Mouse (Mus musculus) forebrain, embryonic 14.5 days (tissue): Measurements from ENCODE around the gene Alcam. TPM values are rescaled to one million over a fixed set of nuclear protein-coding genes. Genes with fewer than 3 reads are reported as not detected.

ENCODE experiments used
- ATAC-seq: fragments of 200-750 bp; cut with Nextera tagmentation; 2 replicates; pipeline ENCODE4 v1.8.0; 2017; ENCODE audit warnings: mild to moderate bottlenecking, moderate library complexity
- DNase-seq: peaks from one replicate; pipeline ENCODE4 v3.0.0-alpha.2; 2015; ENCODE audit warnings: low spot score
- H3K27ac ChIP-seq: fragments of 300-500 bp; sonication (generic); 2 replicates; pipeline ENCODE4 v1.5.1; 2014; ENCODE audit warnings: low read depth, mild to moderate bottlenecking, control low read depth, low read length, moderate library complexity
- H3K27me3 ChIP-seq: fragments of 300-500 bp; sonication (generic); replicated peaks from 2 replicates; pipeline ENCODE4 v1.6.1; 2014; ENCODE audit warnings: low read length, control low read depth, mixed read lengths; ENCODE audit not compliant: control insufficient read depth, insufficient read depth
- H3K36me3 ChIP-seq: fragments of 300-500 bp; sonication (generic); 2 replicates; pipeline ENCODE4 v1.6.1; 2014; ENCODE audit warnings: low read length, control low read depth; ENCODE audit not compliant: control insufficient read depth, insufficient read depth
- H3K4me1 ChIP-seq: fragments of 300-500 bp; sonication (generic); 2 replicates; pipeline ENCODE4 v1.6.1; 2014; ENCODE audit warnings: antibody characterized with exemption, low read length, control low read depth; ENCODE audit not compliant: control insufficient read depth, insufficient read depth
- H3K4me2 ChIP-seq: fragments of 300-500 bp; sonication (generic); 2 replicates; pipeline ENCODE4 v1.6.1; 2014; ENCODE audit warnings: mild to moderate bottlenecking, control low read depth, low read length
- H3K4me3 ChIP-seq: fragments of 300-500 bp; sonication (generic); 2 replicates; pipeline ENCODE4 v1.5.1; 2014; ENCODE audit warnings: low read depth, low read length, control low read depth
- H3K9ac ChIP-seq: fragments of 300-500 bp; sonication (generic); 2 replicates; pipeline ENCODE4 v1.6.1; 2014; ENCODE audit warnings: mild to moderate bottlenecking, low read length, control low read depth, moderate library complexity
- H3K9me3 ChIP-seq: fragments of 300-500 bp; sonication (generic); replicated peaks from 2 replicates; pipeline ENCODE4 v1.6.1; 2016; ENCODE audit warnings: low read length, control low read depth, mixed read lengths; ENCODE audit not compliant: control insufficient read depth
- WGBS: fragments of 180-500 bp; shearing (Covaris S2); extraction: QIAGEN DNeasy Blood & Tissue Kit; methylation state at CpG from one replicate; pipeline ENCODE4 v1.1.7; 2014; 5-methylcytosine and 5-hydroxymethylcytosine counted together
- polyA plus RNA-seq: library from polyadenylated mRNA; unstranded; fragments of >200 nt; fragmentation: Nextera tagmentation; extraction: Ambion mirVana; gene quantifications from 2 replicates; pipeline ENCODE4 v1.2.1, GENCODE M21; 2014

The Alcam gene
- polyA plus RNA-seq, 1 experiment from 2014 or later = 42.9 TPM

DNA sequence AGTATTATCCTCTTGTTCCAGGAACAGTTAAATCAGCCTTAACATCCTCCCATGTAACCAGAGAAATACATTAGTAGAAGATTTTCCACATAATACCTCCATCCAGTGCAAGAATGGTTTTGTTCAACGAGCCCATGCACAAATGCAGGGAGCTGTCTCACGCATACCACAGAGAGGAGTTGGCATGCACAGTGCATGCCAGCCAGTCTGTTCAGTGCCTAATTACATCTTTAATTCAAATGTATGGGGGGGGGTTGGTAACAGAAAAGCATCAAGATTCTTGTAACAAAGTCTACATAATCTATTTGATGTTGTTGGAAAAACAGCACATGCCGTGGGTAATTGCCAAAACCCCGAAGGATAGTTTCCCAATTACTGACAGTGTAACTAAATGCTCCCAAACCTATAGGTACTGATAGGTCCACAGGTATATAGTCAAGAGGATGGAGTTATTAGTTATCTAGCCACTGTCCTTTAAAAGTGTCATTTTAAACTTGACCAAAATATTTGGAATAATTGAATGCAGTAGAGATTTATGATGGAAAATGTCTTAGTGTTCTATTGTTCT, 89.8 kb downstream of the Alcam start:
- WGBS = 26% methylated on average over 4 of the region's 4 CpGs
- Histone ChIP-seq H3K27ac (no peak overlapping the region), H3K4me3 (no peak overlapping the region)

DNA sequence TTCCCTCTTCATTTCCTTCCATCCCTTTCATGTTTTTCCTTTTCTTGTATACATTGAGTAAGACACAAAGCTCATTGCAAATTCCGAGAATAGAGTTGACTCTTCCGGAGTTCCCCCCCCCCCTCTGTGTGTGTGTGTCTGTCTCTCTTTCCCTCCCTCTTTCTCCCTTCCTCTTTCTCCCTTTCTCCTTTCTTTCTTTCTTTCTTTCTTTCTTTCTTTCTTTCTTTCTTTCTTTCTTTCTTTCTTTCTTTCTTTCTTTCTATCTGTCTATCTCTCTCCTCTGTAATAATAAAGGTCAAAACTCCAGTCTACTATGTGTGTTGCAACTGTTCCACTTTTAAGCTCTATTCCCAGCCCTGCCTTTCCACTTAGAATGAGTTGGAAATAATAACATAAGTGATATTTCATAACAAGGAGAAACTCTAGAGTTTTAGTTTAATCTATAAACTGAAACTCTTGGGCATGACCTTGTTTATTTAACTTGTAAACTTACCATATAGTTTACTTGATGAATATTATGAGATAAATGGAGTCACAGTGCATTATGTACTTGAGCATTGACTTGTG, 110.3 kb downstream of the Alcam start:
- Histone ChIP-seq H3K27ac (no peak overlapping the region), H3K4me1 (no peaks in the 10 kb centered on the region), H3K27me3 (no peaks in the 10 kb centered on the region), H3K4me3 (no peak overlapping the region), H3K4me2 (no peak overlapping the region), H3K36me3 (no peaks in the 10 kb centered on the region), H3K9me3 (no peaks in the 10 kb centered on the region), H3K9ac (no peak overlapping the region)
- 79% methylated on average over 2 of the region's 2 CpGs for WGBS
- ATAC-seq (no peak), DNase-seq (no peak)

More for the DNA sequence above, 89.8 kb downstream of the Alcam start:
- Histone ChIP-seq H3K9ac (no peak overlapping the region), H3K36me3 (no peaks in the 10 kb centered on the region), H3K9me3 (no peaks in the 10 kb centered on the region), H3K4me1 (peaks cover 5% of the 10 kb centered on the region; the same call in 1 of the 2 replicates), H3K27me3 (no peaks in the 10 kb centered on the region), H3K4me2 (no peak overlapping the region)
- DNase-seq (peak; percentile 84), ATAC-seq (peak; percentile 96)

DNA sequence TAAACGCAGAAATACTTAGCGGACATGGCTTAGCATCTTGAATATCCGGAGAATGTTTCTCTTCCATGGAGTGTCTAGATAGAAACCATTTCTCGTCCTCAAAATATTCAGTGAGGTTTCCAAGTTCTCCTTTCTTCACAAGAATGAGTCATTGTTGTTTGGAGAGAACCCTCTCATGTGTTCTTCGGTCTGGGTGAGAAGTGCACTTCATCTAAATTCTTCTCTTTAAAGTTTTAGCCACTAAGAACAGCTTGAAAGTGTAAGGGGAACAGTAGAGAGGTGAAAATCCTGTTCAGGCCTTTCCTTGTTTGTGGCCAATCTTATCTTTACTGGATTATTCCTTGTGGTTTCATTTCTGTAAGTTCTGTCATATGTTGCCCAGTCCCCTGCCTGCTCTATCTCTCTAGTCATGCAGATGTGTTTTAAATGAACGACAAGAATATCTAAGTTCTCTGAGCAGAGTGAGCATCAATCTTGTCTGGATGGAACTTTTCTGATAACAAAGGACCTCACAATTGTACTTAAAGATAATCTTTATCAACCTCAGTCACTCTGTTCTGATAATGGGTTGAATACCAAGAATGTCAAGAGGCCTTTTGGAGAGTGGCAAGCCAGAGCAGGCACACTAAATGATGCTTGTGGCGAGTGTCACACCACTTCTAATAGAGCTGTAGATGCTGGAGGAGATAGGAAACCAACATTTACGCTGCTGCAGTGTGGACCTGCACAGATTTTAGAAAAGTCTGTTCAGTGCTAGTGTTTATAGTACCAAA, 111.0 kb downstream of the Alcam start:
- no peaks in the 10 kb centered on the region for H3K4me1 ChIP-seq
- H3K4me3 ChIP-seq = no peak overlapping the region
- no peaks in the 10 kb centered on the region for H3K9me3 ChIP-seq
- H3K27ac ChIP-seq = no peak overlapping the region
- 89% methylated on average over 8 of the region's 8 CpGs for WGBS
- H3K36me3 ChIP-seq = no peaks in the 10 kb centered on the region
- no peaks in the 10 kb centered on the region for H3K27me3 ChIP-seq
- ATAC-seq = no peak
- no peak overlapping the region for H3K9ac ChIP-seq
- no peak overlapping the region for H3K4me2 ChIP-seq
- no peak for DNase-seq

DNA sequence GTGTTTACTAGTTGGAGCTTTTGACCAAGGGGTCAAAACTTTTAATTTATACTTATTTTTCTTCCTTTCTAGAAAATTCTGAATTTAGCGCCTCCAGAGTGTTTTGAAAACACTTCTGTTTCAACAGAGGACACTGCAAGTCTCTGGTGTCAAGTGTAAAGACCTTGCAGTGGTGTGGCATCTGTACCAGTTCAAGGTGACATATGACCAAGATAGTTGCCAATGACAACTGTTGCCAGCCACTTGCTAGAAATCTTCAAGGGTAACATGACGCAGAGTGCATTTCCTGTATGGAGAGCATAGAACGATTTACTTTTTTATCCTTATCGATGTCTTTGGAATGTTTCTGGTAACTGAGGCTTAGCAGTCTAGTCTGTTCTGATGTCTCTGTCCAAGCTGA, 119.8 kb downstream of the Alcam start:
- no peaks in the 10 kb centered on the region for H3K9me3 ChIP-seq
- WGBS = 95% methylated on average over 4 of the region's 4 CpGs
- no peak for ATAC-seq

DNA sequence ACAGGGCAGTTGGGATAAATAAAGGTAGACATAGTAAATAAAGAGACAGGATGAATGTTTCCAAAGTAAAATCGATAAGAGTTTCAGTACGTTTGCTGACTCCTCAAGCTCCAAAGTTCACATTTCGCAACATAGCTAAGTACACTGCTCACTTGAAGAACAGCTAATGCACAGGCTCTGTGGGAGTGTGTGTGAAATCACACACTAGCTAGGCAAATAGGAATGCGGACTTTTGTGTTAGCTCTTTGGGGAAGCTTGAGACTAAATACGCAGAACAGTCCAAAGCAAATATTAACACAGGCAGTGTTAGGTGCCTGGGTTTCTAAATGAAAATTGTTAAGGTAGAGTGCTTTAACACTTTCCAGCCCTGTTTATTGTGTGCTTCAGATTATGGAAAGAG, 120.2 kb downstream of the Alcam start:
- no peak overlapping the region for H3K9ac ChIP-seq
- no peak overlapping the region for H3K4me3 ChIP-seq
- DNase-seq (no peak), ATAC-seq (no peak)
- no peaks in the 10 kb centered on the region for H3K4me1 ChIP-seq
- 89% methylated on average over 5 of the region's 5 CpGs for WGBS
- H3K36me3 ChIP-seq = no peaks in the 10 kb centered on the region
- no peak overlapping the region for H3K27ac ChIP-seq
- H3K27me3 ChIP-seq = no peaks in the 10 kb centered on the region
- H3K4me2 ChIP-seq = no peak overlapping the region
- no peaks in the 10 kb centered on the region for H3K9me3 ChIP-seq

More for the DNA sequence above, 119.8 kb downstream of the Alcam start:
- H3K36me3 ChIP-seq = no peaks in the 10 kb centered on the region
- H3K27ac ChIP-seq = no peak overlapping the region
- no peak overlapping the region for H3K9ac ChIP-seq
- H3K27me3 ChIP-seq = no peaks in the 10 kb centered on the region
- H3K4me2 ChIP-seq = no peak overlapping the region
- no peaks in the 10 kb centered on the region for H3K4me1 ChIP-seq
- no peak overlapping the region for H3K4me3 ChIP-seq
- no peak for DNase-seq

DNA sequence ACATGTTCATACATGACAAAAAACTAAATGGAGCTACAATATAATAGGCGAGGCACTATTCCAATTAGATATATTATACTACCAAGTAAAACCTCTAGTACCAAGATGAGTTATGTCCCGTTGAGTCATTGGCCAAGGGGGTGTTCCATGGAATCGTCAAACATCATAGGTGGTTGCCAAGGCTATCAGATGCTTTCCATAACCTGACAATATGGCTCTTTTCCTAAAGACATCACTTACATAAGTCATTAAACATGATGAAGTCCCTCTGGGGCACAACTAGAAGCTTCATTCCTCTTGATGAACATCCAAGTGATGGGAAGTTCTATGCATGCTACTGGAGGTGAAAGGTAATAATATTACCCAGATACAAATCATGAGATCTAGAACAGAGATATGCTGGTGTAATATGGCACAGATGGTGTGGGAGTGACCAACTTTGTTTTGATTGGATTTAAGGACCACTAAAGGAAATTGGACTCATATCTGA, 122.5 kb downstream of the Alcam start:
- no peak for ATAC-seq
- 97% methylated on average over 3 of the region's 3 CpGs for WGBS
- no peak overlapping the region for H3K9ac ChIP-seq

DNA sequence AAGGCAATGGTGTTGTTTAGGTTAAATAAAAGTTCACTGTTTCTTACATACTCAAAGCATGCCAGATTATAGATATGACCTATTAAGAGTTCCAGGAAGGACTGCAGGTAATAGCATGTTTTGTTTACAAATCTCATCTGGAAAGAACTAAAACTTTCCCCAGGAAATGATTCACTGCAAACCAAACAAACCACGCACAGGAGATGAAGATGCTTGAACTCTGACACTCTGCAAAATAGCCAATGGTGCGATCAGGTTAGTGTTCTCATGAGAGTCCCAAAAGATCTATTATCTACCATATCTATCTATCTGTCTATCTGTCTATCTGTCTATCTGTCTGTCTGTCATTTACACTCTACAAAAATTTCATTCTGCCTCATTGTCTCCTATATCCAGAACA, 124.5 kb downstream of the Alcam start:
- DNase-seq = no peak
- H3K9me3 ChIP-seq = no peaks in the 10 kb centered on the region
- no peak overlapping the region for H3K4me3 ChIP-seq
- no peaks in the 10 kb centered on the region for H3K36me3 ChIP-seq
- no peak overlapping the region for H3K27ac ChIP-seq
- WGBS = 94% methylated on average over 2 of the region's 2 CpGs
- no peak overlapping the region for H3K4me2 ChIP-seq
- ATAC-seq = no peak
- H3K9ac ChIP-seq = no peak overlapping the region
- no peaks in the 10 kb centered on the region for H3K4me1 ChIP-seq
- H3K27me3 ChIP-seq = no peaks in the 10 kb centered on the region

More for the DNA sequence above, 122.5 kb downstream of the Alcam start:
- no peak overlapping the region for H3K4me2 ChIP-seq
- no peaks in the 10 kb centered on the region for H3K9me3 ChIP-seq
- DNase-seq = no peak
- H3K36me3 ChIP-seq = no peaks in the 10 kb centered on the region
- H3K27ac ChIP-seq = no peak overlapping the region
- H3K4me1 ChIP-seq = no peaks in the 10 kb centered on the region
- H3K27me3 ChIP-seq = no peaks in the 10 kb centered on the region
- H3K4me3 ChIP-seq = no peak overlapping the region

DNA sequence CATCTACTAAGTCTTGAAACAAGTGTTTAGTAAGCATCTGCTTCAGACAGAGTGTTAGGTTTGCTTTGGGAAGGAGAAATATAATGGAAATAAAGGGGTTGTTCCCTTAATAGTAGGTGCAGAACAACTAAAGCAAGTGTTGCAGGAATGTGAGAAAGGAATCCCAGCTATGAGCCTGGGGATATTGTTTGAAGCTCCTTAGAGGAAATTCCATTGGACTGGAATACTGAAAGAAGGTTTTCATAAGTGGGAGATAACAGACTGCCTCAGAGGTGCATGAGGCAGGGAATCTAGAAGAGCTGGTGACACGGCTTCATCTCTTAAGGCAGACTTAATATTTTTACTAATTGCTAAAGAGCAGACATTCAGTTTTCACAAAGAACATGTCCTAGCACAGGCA, 134.6 kb downstream of the Alcam start:
- Histone ChIP-seq H3K27ac (no peak overlapping the region), H3K4me3 (no peak overlapping the region), H3K4me1 (no peaks in the 10 kb centered on the region), H3K4me2 (no peak overlapping the region), H3K9me3 (no peaks in the 10 kb centered on the region), H3K9ac (no peak overlapping the region), H3K27me3 (no peaks in the 10 kb centered on the region), H3K36me3 (no peaks in the 10 kb centered on the region)
- DNase-seq (no peak), ATAC-seq (no peak)
- WGBS = 68% methylated on average over 1 of the region's 1 CpGs

DNA sequence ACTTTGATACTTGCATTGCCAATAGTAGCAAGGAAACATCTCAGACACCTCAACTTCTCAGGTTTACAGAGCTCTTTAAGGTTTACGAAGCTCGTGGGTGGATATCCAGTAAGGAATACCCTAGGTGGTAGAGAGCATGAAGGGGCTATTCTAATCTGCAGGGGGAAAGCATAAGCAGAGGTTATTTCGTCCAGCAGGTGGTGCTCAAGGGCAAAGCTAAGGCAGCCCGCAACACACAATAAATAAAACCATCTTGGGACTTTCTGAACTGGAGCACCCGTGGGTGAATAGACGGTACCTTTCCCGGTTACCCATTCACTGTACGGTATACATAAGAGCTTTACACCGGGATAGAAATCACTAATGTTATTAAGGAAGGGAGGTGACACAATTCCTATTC, 142.8 kb downstream of the Alcam start:
- peak; percentile 85 for DNase-seq
- WGBS = 15% methylated on average over 9 of the region's 9 CpGs
- peak; percentile 90 for ATAC-seq
- no peaks in the 10 kb centered on the region for H3K4me1 ChIP-seq
- H3K9ac ChIP-seq = no peak overlapping the region
- H3K27ac ChIP-seq = no peak overlapping the region
- H3K27me3 ChIP-seq = no peaks in the 10 kb centered on the region
- H3K4me2 ChIP-seq = peak overlapping the region; percentile 29; the same call in 1 of the 2 replicates
- H3K4me3 ChIP-seq = no peak overlapping the region
- H3K9me3 ChIP-seq = no peaks in the 10 kb centered on the region
- H3K36me3 ChIP-seq = no peaks in the 10 kb centered on the region
